Mouse (Mus musculus) CD8-positive naive resting alpha-beta T cell, adult 2 months (primary cell): Measurements from ENCODE around the gene Plpp7.

ENCODE experiments used
- DNase-seq, 2 experiments: peaks; one replicate each; pipeline ENCODE4 v3.0.0; 2022; ENCODE audit warnings: low read depth in 2 of 2, low spot score in 2 of 2

Gene Plpp7

GRCm38 (mm10) chr2:32137667-32138266 is 42.4 kb downstream of the Plpp7 start:
- DNase-seq, result peak; percentile 93 to 95

DNA sequence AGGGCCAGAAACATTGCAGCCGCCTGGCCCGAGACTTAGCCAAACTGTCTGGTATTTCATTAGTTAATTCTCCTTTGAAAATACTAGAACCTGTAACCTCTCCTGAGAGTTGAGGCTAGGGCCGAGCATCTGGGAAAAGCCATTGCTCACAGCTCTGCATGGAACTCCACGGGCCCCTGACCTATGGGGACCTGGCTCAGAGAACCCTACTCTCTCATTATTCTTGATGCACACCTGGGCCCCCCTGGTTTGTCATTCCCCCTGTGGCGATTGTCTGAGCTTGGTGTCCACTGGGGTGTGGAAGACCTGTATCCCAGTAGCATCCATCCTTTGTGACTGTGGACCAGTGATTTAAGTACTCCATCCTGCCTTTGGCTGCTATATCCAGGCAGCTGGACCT is 44.0 kb downstream of the Plpp7 start:
- DNase-seq, result no peak

DNA sequence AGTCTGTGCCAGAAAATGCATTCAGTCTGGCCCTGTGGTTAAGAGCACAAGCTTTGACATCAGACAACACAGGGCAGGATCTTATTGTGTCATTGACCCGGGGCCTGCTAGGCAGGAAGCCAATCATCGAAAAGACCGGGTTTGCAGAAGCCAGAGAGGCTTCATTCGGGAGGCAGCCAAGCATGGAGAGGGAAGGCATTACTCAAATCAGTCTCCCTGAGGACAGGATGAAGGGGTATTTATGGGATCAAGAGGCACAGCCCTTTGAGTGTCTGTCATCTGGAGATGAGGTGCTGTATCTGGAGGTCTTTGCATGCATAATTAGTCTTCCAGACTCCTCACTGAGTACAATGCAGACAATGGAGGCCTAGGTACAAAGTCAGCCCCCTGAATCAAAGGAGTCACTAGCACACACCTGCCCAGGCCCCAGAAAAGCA is 45.2 kb downstream of the Plpp7 start:
- DNase-seq, result no peak

- no peak for DNase-seq
These were observed 46.3 kb downstream of the Plpp7 start for GRCm38 (mm10) chr2:32141602-32142001.

DNA sequence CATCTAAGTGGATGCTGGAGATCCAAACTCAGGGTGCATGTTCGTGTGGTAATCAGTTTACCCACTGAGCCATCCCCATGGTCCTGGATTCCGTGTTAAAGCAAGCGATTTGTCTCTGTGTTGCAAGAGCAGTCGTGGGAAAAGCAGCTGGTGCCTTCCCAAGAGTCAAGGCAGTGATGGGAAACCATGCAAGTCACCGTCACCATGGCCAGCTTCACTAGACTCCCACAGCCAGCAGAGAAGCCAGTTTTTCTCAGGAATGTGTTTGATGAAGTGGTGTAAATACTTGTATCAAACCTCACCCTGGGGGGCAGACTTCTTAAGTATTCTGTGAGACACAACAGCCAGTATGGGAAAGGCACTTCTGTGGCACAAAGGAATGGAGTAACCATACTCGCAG is 47.0 kb downstream of the Plpp7 start:
- no peak for DNase-seq

DNA sequence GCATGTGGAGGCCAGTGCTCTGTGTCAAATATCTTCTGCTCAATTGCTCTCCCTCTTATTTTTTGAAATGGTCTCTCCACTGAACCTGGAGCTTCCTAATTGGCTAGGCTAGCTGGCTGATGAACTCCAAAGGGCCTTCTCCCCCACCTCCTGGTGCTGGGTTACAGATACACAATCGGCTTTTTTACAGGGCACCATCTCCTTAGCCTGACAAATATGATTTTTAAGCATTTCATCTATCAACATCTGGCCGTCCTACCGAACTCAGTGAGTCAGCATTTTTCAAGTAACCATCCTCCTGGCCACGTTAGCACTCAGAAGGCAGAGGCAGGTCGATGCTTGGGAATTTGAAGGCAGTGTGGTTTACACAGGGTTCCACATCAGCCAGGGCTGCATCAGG is 49.3 kb downstream of the Plpp7 start:
- DNase-seq, result no peak

DNA sequence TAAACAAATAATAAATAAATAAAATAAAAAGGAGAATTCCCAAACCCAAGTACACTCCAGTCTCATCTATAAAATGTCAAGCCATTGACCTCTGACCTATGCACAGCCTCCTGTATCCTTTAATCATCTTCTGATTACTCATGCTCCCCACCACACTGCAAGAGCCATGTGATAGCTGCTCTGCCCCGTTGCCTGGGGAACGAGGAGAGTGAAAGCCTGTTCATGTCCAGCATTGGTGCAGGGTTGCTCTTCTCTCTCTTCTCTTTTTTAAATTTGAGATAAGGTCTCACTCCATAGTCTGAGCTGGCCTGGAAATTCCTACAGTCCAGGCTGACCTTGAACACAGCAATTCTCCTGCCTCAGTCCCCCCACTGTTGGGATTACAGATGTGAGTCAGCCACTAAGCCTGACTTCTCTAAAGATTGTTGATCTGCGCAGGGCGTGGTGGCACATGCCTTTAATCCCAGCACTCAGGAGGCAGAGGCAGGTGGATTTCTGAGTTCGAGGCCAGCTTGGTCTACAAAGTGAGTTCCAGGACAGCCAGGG is 51.4 kb downstream of the Plpp7 start:
- no peak for DNase-seq

- no peak for DNase-seq
These were observed 54.8 kb downstream of the Plpp7 start for GRCm38 (mm10) chr2:32150135-32150534.

DNA sequence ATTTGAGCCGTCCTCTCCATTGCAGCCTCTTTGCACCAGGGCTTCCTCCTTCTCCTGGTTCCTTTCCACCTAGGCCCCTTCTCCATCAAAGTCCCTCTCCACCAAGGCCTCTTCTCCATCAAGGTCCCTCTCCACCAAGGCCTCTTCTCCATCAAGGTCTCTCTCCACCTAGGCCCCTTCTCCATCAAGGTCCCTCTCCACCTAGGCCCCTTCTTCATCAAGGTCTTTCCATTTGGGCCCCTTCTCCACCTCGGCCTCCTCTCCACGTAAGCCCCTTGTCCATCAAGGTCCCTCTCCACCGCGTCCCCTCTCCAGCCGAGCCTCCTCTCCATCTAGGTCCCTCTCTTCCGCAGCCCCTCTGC is 55.2 kb downstream of the Plpp7 start:
- no peak for DNase-seq

GRCm38 (mm10) chr2:32150924-32151659 is 55.8 kb downstream of the Plpp7 start, which contains the start of gene Prrc2b:
Prrc2b (plus strand) TSS chr2:32151082.
- DNase-seq, result peak; percentile 54 to 61

DNA sequence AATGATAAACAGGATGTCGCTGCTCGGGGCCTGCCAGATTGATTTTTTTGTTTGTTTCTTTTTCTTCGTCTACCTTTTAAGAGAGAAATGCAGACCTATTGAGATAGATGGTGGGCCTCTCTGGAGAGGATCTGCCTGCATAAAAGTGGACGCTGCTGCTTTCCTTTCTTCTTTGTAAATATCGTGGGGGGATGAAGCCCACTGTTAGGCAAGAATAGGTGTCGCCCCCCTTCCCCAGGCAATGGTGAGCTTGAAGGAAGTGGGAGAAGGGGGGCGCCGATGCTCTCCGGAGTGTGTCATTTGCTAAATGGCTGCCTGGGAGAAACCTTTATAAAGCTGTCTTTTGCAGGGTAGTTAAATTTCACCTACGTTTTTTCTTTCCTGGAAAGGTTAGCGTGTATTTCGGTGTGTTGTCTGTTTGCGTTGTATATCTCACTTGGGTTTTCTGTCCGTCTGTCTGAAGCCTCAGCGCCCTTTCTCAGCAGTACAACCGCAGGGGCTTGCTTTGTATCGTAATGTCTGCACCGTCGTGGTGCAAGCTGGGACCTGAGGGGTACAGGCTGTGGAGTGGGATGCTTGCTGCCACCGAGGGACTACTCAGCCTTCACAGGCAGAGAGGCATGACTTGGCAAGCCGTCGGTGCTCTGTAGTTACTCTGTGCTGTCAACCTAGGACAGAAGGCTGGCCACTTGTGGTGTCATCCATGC is 56.5 kb downstream of the Plpp7 start:
- peak; percentile 41 to 59 for DNase-seq

DNA sequence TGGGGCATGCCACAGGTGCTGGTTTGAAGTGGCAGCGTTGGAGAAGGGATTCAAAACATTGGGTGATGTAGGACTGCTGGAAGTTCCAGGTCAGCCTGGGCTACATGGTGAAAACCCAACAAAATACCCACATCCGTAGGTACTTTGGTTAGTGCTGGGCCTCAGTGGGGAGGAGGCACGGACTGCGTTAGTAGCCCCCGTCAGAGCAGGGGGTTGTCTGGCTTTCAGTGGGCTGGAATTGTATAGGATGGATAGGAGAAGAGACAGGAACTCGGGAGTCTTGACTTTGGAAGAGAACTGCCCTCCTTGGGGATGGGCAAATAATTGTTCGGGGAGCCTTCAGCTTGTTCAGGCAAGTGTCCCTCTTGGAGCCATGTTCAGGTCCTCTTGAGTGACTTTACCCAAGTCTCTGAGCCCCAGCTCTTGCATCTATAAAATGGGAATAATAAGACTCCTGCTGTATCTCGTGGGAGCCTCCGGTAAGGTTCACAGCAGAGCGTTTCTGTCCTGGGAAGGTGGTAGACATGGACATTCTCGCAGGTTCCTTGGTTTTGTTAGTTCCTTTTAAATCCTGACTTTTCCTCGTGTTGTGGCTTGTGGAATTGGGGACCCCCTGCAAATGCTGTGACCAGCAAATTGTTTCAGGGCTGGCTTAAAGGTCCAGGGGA is 57.2 kb downstream of the Plpp7 start:
- no peak for DNase-seq

DNA sequence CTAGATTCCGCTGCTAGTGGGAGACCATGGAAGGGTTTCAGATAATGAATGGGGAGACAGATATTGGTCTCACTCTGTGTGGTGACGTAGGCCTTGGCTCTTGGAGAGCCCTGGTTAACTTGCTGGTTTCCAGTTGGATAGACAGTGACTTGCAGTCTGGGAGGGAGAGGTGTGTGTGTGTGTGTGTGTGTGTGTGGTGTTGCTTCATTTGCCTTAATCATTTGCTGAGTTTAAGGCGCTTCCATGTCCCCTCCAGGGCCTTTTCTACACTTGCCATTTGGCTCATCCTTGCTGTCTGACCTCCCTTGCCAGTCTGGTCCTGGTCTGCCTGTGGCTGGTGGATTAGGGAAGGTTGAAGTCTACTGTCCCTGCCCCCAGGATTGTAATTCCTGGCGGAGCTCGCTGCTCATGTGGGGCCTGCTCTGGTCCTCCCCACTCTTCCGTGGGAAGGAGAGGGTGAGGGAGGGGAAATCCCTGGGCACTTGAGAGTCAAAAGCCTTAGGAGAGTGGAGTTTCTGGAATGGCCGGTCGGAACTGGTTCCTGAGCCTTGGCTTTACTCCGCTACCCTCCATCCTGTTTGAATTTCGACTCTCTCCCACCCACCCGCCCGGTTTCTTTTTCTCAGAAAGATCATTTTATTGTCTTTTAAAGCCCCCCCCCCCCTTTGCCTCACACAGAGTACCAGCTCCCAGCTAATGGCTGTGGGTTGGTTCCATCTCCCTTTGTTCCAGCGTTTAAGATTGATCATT is 57.9 kb downstream of the Plpp7 start:
- no peak for DNase-seq

DNA sequence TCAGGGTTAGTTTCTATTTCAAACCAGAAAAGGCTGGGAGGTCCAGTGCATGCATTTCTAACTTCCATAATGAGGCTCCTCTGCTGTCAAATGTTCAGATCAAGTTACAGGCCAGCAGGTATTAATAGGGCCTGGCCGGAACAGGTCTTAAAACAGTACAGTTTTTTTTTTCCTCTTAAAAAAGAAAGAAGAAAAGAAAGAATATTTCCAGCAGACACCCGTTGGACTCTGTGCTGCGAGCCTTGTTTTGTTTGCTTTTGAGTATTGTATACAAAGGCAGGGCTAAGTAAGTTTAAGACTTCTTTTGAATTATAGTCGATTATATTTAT is 58.4 kb downstream of the Plpp7 start:
- DNase-seq, result no peak

GRCm38 (mm10) chr2:32154334-32154997 is 59.1 kb downstream of the Plpp7 start:
- DNase-seq, result no peak

DNA sequence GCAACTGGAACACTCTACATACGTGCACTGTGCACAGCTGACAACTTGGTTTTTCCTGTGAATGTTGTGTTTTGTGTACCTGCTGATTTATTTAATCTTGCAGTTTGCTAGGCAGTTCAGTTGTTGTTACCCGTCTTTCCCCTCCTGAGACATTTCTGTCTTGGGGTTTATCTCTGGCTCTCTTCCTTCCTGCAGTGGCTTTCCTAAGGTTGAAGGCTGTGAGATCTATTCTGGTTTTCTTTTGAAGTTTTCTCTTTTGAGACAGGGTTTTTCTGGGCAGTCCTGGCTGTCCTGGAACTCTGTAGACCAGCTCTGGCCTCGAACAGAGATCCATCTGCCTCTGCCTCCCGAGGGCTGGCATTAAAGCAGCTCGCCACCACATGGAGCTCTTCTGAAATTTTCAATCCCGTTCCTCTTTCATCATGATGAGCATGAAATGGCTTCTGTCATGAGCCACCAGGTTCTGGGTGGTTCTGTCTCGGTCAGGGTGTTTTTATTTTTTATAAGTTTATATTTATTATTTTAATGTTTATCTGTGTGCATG is 59.7 kb downstream of the Plpp7 start:
- no peak for DNase-seq

DNA sequence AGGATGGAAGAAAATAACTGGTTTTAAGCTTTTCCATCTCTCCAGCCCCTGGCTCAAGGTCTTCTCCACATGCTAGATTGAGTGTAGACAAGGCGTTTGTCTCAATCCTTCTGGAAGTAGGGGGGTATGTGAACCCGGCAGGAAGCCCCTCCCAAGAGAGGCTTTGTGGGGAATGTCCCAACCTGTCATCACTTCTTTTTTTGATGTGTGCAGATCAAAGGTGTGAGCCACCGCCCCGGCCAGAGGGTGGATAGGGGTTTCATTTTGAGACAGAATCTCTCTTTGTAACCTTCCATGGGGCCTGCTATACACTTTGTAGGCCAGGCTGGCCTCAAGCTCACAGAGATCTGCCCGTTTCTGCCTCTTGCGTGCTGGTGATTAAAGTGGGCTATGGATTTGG is 60.3 kb downstream of the Plpp7 start:
- DNase-seq, result no peak

- DNase-seq, result no peak
These were observed 61.3 kb downstream of the Plpp7 start for GRCm38 (mm10) chr2:32156645-32157044.

GRCm38 (mm10) chr2:32157328-32157727 is 62.0 kb downstream of the Plpp7 start:
- DNase-seq, result no peak

GRCm38 (mm10) chr2:32158616-32159239 is 63.4 kb downstream of the Plpp7 start:
- DNase-seq, result no peak
